Mouse (Mus musculus) Patski (cell line): ENCODE data around the gene Cyp4f39. TPM values are rescaled to one million over a fixed set of nuclear protein-coding genes. Genes with fewer than 3 reads are reported as not detected.

Experiments used
- ATAC-seq: fragments of 100-300 bp; one replicate; pipeline ENCODE4 v1.8.0; 2021
- CTCF ChIA-PET: fragments of 350-600 bp; sonication (Branson Sonifier 250); formaldehyde crosslinking; loops from one replicate; lab custom pipeline; 2022; ENCODE audit warnings: inconsistent platforms; lab: Charles Lee
- POLR2A ChIA-PET: fragments of 350-600 bp; sonication (Branson Sonifier 250); formaldehyde crosslinking; loops from one replicate; lab custom pipeline; 2022; ENCODE audit warnings: antibody characterized with exemption, inconsistent platforms; lab: Charles Lee
- DNase-seq: peaks from one replicate; pipeline ENCODE4 v3.0.0-alpha.2; 2011; ENCODE audit warnings: low read depth, low spot score
- H3K27me3 ChIP-seq: fragments of 371-371 bp; one replicate; pipeline ENCODE4 v1.5.1; 2021
- CTCF ChIP-seq: fragments of 100-300 bp; IDR thresholded peaks from one replicate; pipeline ENCODE4 v1.5.1; 2021
- in situ Hi-C: fragments of 300-500 bp; cut with MboI; formaldehyde crosslinking; loops from 3 replicates; pipeline ENCODE4 v1.11.1; 2018; ENCODE audit warnings: low pct_unique_long_range_greater_than_20kb, mixed read lengths
- polyA plus RNA-seq: library from polyadenylated mRNA; unstranded; gene quantifications from one replicate; pipeline ENCODE4 v1.2.3, GENCODE M21; 2021

The Cyp4f39 gene
- polyA plus RNA-seq, 1 experiment from 2014 or later: not detected

- H3K27me3 ChIP-seq: peaks cover 17% of the 10 kb centered on the region
- CTCF ChIA-PET: no interaction called here
- ATAC-seq (no peak), DNase-seq (no peak)
- POLR2A ChIA-PET: no interaction called here
- in situ Hi-C loops: loop anchor here (5.0 kb wide), 1 partner anchor 92 kb away; no protein-coding TSS in a partner anchor
- no peak for TF ChIP-seq CTCF
Measured at GRCm38 (mm10) chr17:32434324-32434723, 18.2 kb upstream of the Cyp4f39 start.

GRCm38 (mm10) chr17:32435151-32435550, 17.4 kb upstream of the Cyp4f39 start:
- H3K27me3 ChIP-seq: peaks cover 22% of the 10 kb centered on the region
- in situ Hi-C loops: no loop called here
- ChIA-PET CTCF (no interaction called here), POLR2A (interaction anchor here (0.5 kb wide), 1 partner anchor 1083 kb away, joined by 4 read pairs; no protein-coding TSS in a partner anchor)
- no peak for TF ChIP-seq CTCF
- DNase-seq: no peak
- no peak for ATAC-seq

- peaks cover 22% of the 10 kb centered on the region for H3K27me3 ChIP-seq
- ChIA-PET CTCF (no interaction called here), POLR2A (no interaction called here)
- ATAC-seq (no peak), DNase-seq (no peak)
- in situ Hi-C loops: no loop called here
- TF ChIP-seq CTCF: no peak
Measured at GRCm38 (mm10) chr17:32437106-32437505, 15.4 kb upstream of the Cyp4f39 start.

- in situ Hi-C loops: no loop called here
- no peak for TF ChIP-seq CTCF
- DNase-seq: no peak
- ATAC-seq: no peak
- ChIA-PET CTCF (no interaction called here), POLR2A (no interaction called here)
- peaks cover 17% of the 10 kb centered on the region for H3K27me3 ChIP-seq
Measured at GRCm38 (mm10) chr17:32443245-32443644, 9.3 kb upstream of the Cyp4f39 start.

- TF ChIP-seq CTCF: no peak
- in situ Hi-C loops: no loop called here
- no peak for DNase-seq
- no peak for ATAC-seq
- H3K27me3 ChIP-seq: peaks cover 3% of the 10 kb centered on the region
- ChIA-PET CTCF (no interaction called here), POLR2A (interaction anchor here (0.8 kb wide), 1 partner anchor 22 kb away, joined by 3 read pairs; no protein-coding TSS in a partner anchor)
Measured at GRCm38 (mm10) chr17:32445016-32445415, 7.5 kb upstream of the Cyp4f39 start.

- ATAC-seq: no peak
- CTCF ChIA-PET: no interaction called here
- DNase-seq: no peak
- no peak for TF ChIP-seq CTCF
- POLR2A ChIA-PET: no interaction called here
- in situ Hi-C loops: no loop called here
- peaks cover 3% of the 10 kb centered on the region for H3K27me3 ChIP-seq
Measured at GRCm38 (mm10) chr17:32447195-32447594, 5.3 kb upstream of the Cyp4f39 start.

- ChIA-PET POLR2A (no interaction called here), CTCF (no interaction called here)
- ATAC-seq: no peak
- in situ Hi-C loops: no loop called here
- H3K27me3 ChIP-seq: peaks cover 11% of the 10 kb centered on the region
- no peak for DNase-seq
- no peak for TF ChIP-seq CTCF
Measured at GRCm38 (mm10) chr17:32449042-32449441, 3.5 kb upstream of the Cyp4f39 start.

- DNase-seq (no peak), ATAC-seq (no peak)
- peaks cover 8% of the 10 kb centered on the region for H3K27me3 ChIP-seq
- in situ Hi-C loops: no loop called here
- TF ChIP-seq CTCF: no peak
- ChIA-PET POLR2A (no interaction called here), CTCF (no interaction called here)
Measured at GRCm38 (mm10) chr17:32450844-32451537, 1.5 kb upstream of the Cyp4f39 start.

- DNase-seq: no peak
Measured at GRCm38 (mm10) chr17:32454188-32454587, 1.7 kb downstream of the Cyp4f39 start.

GRCm38 (mm10) chr17:32454997-32455396, 2.5 kb downstream of the Cyp4f39 start:
- CTCF ChIA-PET: no interaction called here
- in situ Hi-C loops: no loop called here

More at GRCm38 (mm10) chr17:32454188-32454587, 1.7 kb downstream of the Cyp4f39 start:
- ATAC-seq: no peak
- peaks cover 8% of the 10 kb centered on the region for H3K27me3 ChIP-seq
- in situ Hi-C loops: no loop called here
- ChIA-PET POLR2A (no interaction called here), CTCF (interaction anchor here (1.5 kb wide), 1 partner anchor 67 kb away, joined by 3 read pairs; no protein-coding TSS in a partner anchor)
- no peak for TF ChIP-seq CTCF

GRCm38 (mm10) chr17:32468494-32468893, 16.0 kb downstream of the Cyp4f39 start:
- POLR2A ChIA-PET: no interaction called here
- CTCF ChIA-PET: interaction anchor here (1.1 kb wide), 1 partner anchor 11 kb away, joined by 4 read pairs; no protein-coding TSS in a partner anchor
- no peak for ATAC-seq
- in situ Hi-C loops: no loop called here
- no peak for DNase-seq
- peaks cover 22% of the 10 kb centered on the region for H3K27me3 ChIP-seq
- no peak for TF ChIP-seq CTCF

More at GRCm38 (mm10) chr17:32454997-32455396, 2.5 kb downstream of the Cyp4f39 start:
- ATAC-seq: no peak
- POLR2A ChIA-PET: no interaction called here
- H3K27me3 ChIP-seq: peaks cover 8% of the 10 kb centered on the region
- TF ChIP-seq CTCF: no peak
- DNase-seq: no peak
